Mouse (Mus musculus) stomach, postnatal 0 days (tissue): ENCODE data around the gene Aida.

ENCODE experiments used
- CTCF ChIP-seq: IDR thresholded peaks from 2 replicates; pipeline ENCODE4 v1.5.1; 2016; ENCODE audit warnings: antibody characterized with exemption, low read depth, mild to moderate bottlenecking, moderate library complexity
- EP300 ChIP-seq: optimal IDR thresholded peaks from 2 replicates; pipeline ENCODE3; 2016; ENCODE audit warnings: antibody characterized with exemption

GRCm38 (mm10) chr1:183362729-183363576 lies 66.6 kb downstream of the Aida start:
- TF ChIP-seq CTCF (no peak), EP300 (no peak)
